Mouse (Mus musculus): ENCODE results near the gene Gm10352. TPM values are rescaled to one million over a fixed set of nuclear protein-coding genes. Genes with fewer than 3 reads are reported as not detected.
"Not testable (repeated sequence)": the region's sequence is repeated elsewhere in the genome, so short reads cannot be mapped to it uniquely, and the experiment has no call there.

Gene Gm10352
- polyA plus RNA-seq (2015; fragmentation: Nextera tagmentation; extraction: Ambion mirVana) = not detected in 2 replicates

DNA sequence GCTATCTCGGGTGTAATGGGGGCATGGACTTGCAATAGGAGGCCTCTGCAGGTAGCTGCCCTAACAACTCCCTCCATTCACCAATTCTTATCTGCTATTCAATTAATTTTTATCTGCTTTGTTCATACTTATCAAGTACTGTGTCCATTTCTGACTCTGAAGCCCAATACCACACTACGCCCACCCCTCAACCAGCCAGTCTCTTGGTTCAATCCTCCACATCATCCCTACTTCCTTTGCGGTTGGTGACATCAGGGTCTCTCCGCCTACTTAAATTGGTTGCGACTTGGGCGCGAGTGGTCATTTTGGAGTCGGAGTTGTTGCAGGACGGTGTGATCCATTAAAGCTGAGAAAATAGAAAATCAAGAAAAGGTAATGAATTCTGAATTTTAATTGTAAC is at the start of gene Gm10352:
TSS of gene Gm10352 (plus strand) at position 301 of the 400 bp plus-strand sequence.
- H3K4me1 ChIP-seq (replicated peaks); H3K4me2 ChIP-seq; H3K36me3 ChIP-seq; ATAC-seq (replicated peaks; ENCODE audit: insufficient number of reproducible peaks, insufficient read depth, low FRiP score, low read depth); H3K27me3 ChIP-seq; H3K9me3 ChIP-seq (replicated peaks); H3K27ac ChIP-seq; H3K4me3 ChIP-seq; H3K9ac ChIP-seq: not testable (repeated sequence)
- no CpG with 5 or more reads among the region's 9 CpGs for WGBS

DNA sequence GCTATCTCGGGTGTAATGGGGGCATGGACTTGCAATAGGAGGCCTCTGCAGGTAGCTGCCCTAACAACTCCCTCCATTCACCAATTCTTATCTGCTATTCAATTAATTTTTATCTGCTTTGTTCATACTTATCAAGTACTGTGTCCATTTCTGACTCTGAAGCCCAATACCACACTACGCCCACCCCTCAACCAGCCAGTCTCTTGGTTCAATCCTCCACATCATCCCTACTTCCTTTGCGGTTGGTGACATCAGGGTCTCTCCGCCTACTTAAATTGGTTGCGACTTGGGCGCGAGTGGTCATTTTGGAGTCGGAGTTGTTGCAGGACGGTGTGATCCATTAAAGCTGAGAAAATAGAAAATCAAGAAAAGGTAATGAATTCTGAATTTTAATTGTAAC is 31.5 kb downstream of the Gm10352 start, which contains the start of gene Gm29289:
TSS of gene Gm29289 (plus strand) at position 301 of the 400 bp plus-strand sequence.
- H3K27ac ChIP-seq; H3K4me1 ChIP-seq (replicated peaks); H3K4me2 ChIP-seq; H3K27me3 ChIP-seq; H3K9ac ChIP-seq; H3K4me3 ChIP-seq; H3K36me3 ChIP-seq; H3K9me3 ChIP-seq (replicated peaks); ATAC-seq (replicated peaks; ENCODE audit: insufficient number of reproducible peaks, insufficient read depth, low FRiP score, low read depth): not testable (repeated sequence)
- WGBS = no CpG with 5 or more reads among the region's 9 CpGs

Other genes with a start within 250 kb of the Gm10352 start
- not detected in 2 replicates for gene Sry, start 237.3 kb upstream of the Gm10352 start, polyA plus RNA-seq (2015; fragmentation: Nextera tagmentation; extraction: Ambion mirVana)
- not detected in 2 replicates for gene H2al2b, start 180.3 kb upstream of the Gm10352 start, polyA plus RNA-seq (2015; fragmentation: Nextera tagmentation; extraction: Ambion mirVana)
- not detected in 2 replicates for gene Gm4064, start 104.8 kb upstream of the Gm10352 start, polyA plus RNA-seq (2015; fragmentation: Nextera tagmentation; extraction: Ambion mirVana)
- gene Rbmy, start 70.3 kb upstream of the Gm10352 start, polyA plus RNA-seq (2015; fragmentation: Nextera tagmentation; extraction: Ambion mirVana) = not detected in 2 replicates
- gene Gm10256, start 70.3 kb upstream of the Gm10352 start, polyA plus RNA-seq (2015; fragmentation: Nextera tagmentation; extraction: Ambion mirVana) = not detected in 2 replicates
- not detected in 2 replicates for gene Gm29289, start 31.6 kb downstream of the Gm10352 start, polyA plus RNA-seq (2015; fragmentation: Nextera tagmentation; extraction: Ambion mirVana)

Data from heart, embryonic 15.5 days (tissue).